Mouse (Mus musculus): Measurements from ENCODE around the gene Fam172a.

Fam172a gene

DNA sequence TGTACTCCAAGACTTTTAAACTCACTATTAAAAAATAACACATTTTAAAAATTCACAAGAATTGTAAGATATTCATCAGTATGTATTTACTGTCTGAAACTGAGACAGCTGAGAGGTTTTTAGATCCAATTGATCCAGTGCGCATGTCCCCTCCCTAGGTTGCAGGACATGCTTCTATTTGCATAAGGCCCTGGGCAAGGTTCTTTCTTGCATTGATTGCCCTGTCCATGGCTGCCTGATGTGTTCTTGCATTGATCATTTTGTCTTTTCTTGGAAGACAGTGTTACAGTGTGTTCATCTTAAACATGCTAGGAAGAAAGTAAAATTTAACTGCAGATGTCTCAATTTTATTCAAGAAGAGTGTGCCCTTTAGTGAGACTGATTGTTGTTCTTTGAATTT, 275.3 kb downstream of the Fam172a start:
- no peak for DNase-seq

DNA sequence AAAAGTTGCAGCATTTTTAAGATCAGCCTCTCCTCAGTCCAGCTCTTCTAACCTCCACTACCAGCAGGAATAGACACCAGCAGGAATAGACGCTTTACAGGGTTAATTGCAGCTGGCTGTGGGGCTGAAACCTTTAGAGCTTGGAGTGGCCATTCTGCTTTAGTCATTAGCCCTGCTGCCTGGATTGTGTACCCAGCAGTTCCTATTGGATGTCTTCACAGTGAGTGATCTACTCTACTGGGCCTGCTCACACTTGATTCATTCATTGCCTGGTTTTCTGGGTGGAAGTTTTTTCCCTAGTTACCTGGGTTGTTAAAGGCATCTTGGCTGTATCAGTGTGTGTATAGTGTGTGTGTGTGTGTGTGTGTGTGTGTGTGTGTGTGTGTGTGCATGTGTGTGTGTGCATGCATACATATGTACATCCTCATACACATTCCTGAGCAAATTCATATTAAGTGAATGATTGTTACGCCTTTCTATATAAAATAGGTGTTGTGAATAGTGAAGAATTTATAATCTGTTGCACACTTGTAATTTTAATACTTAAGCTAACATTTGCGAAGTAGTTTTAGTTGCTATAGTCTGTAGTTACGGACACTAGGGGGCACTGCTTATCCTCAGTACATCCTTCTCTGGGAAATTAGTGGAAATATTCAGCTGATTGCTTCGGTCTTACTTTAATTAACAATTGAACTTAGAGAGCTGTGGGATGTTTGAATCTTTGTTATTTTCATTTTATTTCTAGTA, 280.4 kb downstream of the Fam172a start:
- peak; percentile 33 to 44 for DNase-seq

DNA sequence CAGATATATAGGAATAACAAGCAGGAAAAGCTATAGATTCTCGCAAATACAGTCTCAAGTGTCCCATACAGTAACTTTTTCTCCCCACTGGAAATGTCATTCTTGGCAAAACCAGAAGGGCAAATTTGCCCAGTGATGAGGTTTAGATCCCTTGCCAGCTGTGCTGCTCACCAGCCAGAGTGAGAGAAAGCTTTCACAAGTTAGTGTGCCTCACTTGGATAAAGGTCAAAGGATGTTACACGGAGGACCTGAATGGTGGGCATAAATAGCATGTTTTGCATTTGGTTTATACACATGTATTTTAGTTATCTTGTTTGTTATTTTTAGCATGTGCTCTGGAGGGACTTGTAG, 281.0 kb downstream of the Fam172a start:
- no peak for DNase-seq

DNA sequence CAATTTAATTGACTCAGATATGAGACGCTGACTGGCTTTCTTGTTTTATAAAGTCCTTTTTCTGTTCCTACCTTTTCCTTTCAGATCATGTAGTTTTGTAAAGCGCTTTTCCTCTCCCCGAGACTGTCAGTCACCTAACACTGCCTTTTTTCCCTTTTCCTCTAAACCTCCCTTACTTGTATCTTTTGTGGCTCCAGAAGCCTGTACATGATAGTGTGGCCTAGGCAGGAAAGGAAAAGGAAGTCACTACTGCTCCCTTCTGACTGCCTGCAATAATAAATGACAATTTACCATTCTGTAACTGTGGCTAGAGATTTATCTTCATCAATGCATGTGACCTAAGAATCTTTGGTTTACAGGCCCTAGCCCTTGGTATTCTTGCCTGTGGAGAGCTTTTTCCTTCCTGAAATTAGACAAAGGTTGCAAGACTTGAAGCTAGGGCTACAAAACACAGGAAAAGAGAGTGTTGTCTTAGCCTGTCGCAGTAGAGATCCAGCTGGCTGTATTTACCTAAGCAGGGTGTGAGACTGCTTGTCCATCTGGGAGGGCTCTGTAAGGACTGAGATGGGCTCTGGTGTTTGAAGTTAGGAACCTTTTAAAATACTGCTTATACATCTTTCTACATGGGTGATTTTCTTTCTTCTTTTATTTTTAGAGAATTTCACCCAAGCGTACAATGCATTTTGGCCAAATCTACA, 289.5 kb downstream of the Fam172a start:
- no peak for DNase-seq

DNA sequence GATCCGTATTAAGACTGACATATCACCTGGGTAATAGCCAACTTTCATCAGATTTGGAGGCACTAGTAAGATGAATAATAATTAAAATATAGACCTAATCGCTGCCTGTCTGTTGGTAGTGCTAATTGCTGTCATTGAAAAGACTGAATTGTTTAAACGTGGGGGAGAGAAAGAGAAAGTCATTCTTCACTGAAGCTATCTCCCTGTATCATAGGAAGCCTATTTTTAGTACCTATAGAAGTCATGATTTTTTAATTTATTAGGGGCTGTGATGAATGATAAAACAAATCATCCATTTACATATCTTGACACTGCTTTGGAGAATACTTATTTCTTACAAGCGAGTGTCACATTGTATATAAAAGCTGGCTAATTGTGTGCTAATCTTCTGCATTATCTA, 302.8 kb downstream of the Fam172a start:
- DNase-seq = no peak

DNA sequence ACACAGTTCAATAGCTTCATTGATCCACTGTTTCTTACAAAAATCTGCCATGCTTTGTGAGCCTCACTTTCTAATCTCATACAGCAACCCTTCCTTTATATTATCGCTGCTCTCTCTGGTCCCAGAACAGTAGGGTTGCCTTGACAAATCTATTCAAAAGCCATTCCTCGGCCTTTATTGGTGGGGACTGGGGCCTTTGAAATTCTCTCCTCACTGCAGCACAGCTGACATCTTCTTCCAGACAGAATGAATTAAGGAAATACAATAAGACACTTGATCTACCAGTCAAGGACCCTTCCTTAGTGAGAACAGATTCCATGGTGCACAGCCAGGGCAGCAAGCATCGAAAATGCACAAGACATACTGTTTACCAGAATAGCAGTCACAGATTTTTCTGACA, 303.5 kb downstream of the Fam172a start:
- DNase-seq = no peak

DNA sequence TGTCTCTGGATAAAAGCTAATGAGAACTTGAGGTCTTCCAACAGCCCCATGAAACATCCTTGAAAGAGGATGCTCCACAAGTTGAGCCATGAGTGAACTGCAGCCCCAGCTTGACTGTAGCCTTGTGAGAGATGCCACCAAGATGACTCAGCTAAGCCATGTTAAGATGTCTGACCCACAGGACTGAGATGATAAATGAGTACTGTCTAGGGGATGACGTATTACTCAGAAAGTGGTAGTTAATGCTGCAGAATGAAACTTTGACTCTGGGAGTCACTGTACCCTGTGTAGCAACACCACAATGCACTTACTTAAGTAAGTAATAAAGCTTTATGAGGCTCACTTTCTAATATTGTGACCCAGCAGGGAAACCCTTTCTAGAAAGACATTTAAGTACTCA, 308.3 kb downstream of the Fam172a start:
- no peak for DNase-seq

DNA sequence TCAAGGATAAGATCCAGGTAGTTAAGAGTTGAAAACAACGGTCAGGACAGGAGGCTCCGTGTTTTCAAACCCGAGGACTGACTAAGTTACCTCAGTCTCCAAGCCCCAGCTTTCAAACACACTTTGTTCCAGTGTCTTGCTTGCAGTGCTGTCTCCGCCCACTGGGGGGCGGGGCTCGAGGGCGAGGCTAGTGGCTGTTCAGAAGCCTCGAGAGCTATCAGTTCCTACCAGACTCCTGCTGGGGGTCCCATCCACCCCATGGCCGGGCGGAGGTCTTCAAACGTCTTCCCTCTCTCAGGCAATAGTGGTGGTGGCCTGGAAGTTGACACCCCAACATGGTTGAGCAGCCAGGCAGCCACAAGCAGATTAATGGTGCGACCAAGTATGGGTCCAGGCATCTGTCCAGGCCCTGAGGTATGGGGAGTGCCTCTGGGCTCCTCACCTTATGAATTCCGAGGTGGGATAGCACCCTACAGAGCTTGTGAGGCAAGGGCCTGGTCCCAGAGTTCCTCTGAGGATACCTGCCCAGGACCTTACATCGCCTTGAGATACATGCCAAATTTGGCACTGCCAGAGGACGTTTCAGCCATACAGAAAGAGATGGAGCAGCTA, 323.0 kb downstream of the Fam172a start, which contains the start of gene Pou5f2:
Gene Pou5f2 (plus strand): TSS at position 220 of the 612 bp plus-strand sequence.
- DNase-seq = peak; percentile 19 to 31

DNA sequence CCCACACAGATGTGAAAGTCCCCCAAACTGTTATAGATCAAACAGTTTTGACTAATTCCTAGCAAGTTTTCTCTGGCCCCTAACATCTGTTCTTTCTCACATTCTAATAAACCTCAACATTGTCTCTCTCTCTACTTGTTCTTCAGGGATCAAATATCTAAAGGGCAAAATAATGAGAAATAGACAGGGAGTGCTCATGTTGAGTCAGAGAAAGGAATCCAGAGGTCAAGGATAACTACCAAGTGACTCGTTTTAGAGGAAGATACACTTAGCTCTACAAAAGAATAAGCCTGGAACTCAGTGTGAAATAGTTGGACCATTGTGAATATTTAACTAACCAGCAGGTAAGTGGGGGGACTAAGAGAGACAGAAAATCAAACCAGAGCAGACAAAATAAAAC, 331.0 kb downstream of the Fam172a start:
- no peak for DNase-seq

DNA sequence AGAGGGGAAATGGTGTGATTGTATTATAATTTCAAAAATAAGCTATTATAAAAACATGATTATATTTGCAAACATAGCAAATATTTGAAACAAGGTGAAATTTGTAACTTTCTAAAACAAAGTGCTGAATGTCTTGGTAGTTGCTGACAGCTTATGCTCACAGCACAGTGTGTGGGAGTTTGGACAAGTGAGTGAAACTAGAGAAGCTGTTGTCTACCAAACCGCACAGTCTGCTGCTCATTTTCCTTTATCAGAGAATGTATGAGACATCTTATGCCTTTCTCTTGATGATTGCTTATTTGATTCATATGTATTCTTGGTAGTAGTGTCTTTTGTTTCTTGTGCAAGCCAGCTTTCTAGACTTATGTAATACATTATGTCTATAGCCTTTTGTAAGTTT, 335.4 kb downstream of the Fam172a start:
- DNase-seq = no peak

DNA sequence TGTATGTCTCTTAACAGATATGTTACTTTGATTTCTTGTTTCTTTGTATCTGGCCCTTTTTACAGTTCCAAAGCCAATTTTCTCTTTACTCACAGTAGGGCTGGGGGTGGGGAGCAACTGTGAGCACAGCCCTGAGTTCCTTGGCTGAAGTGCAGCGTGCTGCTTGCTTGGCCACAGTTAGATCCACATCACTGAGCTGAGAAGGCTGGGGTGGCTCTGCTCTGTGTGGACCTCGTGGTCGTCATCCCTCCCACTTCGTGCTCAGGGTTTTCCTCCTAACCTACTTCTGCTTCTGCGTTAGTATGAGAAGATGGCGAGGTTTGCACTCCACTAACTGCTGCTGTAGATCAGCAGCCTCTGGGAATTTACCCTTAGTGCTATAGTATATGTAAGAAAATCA, 341.4 kb downstream of the Fam172a start:
- DNase-seq = peak; percentile 7 to 12

DNA sequence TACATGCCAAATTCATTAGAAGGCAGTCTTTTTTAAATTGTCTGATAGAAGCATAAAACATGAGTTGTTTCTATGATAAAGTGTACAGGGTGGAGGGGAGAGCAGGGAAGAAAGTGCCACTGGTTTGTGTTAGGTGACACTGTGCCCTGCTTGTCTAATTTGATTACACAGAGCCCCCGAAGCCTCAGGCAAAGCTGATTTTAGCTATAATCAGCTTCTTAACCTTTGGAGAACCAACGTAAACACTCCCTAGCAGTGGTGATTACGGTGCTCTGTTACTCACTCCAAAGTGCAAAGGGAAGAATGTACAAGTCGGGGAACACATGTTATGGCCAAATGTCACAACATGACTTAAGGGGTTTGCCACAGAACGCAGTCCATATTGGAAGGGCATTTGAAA, 343.3 kb downstream of the Fam172a start:
- DNase-seq = no peak

DNA sequence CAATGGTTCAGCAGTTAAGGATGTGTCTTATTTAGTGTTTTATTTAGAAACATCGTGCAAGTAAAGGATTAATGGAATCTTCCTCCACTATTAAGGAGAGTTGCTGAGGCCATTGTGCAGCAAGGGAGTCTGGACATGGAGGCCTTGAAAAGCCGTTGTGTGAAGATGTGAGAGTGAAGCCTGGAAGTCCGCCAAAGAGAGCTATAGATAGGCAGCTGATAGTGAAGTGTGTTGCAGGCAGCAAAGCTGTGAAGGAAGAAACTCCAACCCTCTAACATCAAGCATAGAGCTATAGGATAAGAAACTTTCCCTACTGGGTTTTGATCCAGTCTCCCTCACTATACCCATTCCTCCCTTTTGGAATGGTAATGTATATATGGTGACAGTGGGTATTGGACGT, 385.9 kb downstream of the Fam172a start:
- no peak for DNase-seq

DNA sequence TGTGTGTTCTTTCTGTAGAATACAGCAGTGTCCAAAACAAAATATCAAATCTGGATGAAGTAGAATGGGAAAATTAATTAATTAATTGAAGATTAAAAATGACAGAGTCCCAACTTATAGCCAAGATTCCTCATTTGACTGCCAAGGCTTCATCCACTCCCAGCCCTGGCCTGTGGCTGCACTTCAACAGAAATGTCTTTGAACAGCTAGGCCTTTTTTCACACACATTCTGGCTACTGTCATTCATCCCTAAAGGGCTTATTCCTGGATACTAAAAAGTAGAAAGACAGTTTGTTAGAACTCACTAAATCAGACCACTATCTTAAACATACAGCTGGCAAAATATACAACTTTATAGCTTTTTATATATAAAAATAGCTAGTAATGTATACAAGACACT, 388.9 kb downstream of the Fam172a start:
- DNase-seq = no peak

DNA sequence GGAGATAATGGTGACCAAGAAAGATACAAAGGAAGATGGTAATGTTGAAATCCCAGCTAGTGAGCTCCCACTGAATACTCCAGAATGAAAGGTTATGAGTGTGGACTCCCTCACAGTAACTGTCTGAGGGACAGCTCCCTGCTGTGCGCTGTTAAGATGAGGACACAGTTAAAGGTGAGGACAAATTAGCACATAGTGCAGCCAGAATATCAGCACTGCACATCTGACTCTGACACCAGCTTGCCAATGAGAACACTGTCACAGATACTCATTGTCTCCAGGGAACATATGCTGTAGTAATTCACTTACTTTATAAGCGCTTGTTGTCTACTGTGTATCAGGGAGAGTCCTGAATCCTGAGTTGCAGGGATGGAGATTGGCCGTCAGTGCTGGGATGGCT, 390.1 kb downstream of the Fam172a start:
- DNase-seq = no peak

DNA sequence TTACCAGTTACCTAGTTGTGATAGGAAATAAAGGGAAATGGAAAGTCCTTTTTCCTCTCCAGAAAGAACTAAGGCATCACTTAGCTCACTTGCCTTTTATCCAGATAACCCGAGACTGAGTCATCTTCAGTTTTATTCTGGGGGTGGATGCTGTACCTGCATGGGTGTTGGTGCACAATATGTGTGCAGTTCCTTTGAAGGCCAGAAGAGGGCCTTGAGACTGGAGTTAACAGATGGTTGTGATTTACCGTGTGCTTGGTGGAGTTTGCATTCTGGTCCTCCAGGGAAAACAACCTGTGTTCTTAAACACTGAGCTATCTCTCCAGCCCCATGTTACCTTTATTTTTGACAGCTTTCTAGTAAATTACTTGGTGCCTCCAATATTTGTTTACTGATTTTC, 392.5 kb downstream of the Fam172a start:
- DNase-seq = no peak

DNA sequence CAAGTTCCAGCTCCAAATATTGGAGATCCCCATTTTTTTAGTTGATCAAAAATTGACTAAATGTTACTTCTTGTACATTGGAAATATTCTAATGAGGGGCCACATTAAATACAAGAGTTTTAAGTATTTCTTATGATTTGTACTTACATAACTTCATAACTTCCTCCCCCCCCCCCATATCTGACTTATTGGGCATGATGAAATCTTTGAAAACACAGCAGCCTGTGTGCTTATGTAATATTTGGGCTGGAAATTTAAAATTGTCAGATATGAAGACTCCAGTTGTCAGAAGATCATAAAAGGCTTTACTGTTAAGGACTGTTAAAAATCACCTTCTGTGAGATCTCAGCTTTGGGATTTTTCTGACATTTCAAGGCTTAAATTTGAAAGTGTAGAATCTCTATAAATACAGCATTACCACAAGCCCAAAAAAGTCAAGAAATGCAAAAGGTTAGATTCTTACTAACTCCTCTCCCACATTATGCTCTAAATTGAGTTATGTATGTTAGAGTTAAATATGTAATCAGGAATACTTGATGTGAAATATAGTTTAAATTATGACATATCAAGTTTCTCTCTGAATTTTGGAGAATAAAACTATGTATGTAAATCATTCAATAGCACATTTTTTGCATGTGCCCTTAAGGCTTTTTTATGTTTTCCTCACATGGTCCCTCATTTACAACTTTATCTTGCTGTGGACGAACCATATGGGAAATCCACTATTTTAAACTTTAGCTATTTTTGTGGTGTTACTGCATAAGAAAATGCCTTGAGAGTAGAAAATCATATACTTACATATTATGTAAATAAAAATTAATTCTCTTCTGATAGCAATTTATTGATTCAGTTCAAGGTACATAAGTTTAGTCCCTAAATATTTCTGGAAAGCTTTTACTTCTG, 393.5 kb downstream of the Fam172a start:
- DNase-seq = no peak

DNA sequence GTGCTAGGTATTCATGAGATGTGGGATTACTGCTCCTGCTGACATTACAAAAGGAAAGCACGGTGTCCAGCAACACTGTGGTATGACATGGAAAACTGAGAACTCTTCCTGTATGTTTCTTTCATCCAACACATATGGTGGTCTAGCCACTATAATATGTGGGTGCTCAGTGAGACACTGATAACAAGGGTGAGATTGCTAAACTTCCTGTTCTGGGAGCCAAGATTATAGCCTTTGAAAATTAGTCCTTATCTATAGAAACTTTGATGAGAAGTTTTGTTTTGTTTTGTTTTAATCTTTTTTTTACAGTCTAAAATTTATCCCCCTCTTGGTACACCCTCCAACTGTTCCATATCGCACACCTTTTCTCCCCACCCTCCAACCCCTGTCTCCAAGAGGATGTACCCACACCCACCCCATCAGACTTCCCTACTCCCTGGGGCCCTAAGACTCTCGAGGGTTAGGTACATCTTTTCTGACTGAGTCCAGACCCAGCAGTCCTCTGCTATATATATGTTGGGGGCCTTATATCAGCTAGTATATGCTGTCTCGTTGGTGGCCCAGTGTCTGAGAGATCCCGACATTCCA, 397.1 kb downstream of the Fam172a start:
- DNase-seq = no peak

DNA sequence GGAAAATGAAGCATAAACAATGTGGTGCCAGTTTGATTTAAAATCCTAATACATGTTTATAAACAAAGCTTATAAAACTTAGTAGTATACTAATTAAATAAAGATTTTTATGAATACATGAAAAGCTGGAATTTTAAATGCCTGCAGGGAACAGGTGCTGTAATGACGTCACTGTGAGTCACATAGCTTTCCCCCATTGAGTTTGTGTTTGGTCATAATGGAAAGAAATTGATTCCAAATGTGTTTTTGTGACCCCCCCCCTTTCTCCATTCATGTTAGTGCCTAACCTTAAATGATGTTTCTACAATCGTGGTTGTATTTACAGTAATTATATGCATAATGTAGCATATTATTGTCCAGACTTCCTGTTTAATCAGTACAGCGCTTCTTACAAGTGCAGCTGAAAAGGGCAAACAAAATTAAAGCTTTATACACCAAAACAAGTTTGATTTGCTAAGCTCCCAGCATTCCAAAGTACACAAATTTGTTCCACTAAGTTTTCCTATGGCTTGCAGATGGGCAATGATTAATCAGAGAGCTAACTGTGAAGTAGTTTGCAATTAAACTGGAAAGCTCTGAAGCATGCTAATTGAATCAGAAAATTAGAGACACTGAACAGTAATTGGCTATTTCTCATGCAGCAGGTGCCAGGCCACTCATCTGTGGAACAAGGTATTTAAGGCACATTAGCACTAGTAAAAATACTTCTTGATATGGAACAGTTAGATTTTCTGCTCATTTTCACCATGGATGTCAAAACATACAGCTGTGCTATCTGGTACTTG, 398.1 kb downstream of the Fam172a start:
- DNase-seq = peak in 1 of 2 experiments; percentile 7

DNA sequence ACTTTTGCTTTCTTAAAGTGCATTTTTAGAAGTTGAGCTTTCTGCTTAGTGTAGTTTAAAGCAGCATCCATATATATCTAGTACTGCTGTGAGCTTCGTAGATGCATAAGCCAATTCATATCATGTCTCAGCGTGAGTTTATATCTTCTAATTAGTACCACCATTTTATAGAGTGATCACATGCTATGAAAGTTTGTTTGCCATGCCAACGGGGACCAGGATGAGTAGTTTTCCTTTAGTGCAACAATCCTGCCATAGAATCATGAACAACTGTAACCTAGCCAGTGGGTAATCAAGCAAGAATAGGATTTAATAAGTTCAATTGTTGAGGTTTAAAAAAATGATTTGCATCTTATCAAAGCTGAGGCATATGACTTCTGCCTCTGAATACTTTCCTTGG, 398.8 kb downstream of the Fam172a start:
- no peak for DNase-seq

DNA sequence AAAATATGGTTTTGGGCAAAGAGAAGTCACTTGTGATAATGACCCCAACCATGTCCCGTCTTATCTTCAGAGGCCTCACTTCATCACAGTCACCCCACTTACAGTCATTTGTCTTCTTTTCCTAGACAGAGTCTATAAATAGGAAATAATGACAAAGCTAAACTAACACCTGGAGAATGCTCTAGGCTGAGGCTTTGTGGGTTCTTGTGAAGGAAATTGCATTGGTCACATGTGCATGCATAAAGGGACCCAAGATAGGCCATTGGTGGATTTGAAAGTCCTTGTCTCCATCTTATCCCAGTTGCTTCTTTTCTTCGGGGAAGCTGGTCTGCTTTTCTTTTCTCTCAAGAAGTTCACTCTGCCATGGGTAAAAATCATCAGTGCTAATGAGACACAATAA, 400.5 kb downstream of the Fam172a start:
- DNase-seq = no peak

DNA sequence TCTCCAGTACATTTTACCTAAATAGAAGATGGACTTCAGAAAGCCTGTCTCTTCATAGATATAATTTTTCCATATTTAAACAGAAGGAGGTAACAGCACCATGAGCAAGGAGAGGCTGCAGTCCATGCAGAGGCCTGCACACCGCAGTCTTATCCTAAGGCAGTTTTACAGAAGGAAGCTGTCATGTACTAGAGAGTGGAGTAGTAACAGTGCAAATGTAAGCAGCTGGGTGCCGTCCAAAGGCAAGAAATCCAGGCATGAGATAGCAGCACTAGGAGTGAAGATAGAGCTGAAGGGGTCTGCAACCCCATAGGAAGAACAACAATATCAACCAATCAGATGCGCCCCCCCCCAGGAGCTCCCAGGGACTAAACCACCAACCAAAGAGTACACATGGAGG, 403.0 kb downstream of the Fam172a start:
- DNase-seq = peak; percentile 18 to 19
